Mouse (Mus musculus): ENCODE data around the gene C1s1.

- TF ChIP-seq CTCF (IDR thresholded peaks at IDR 0.05; ENCODE audit: extremely low read depth, insufficient read depth, low read length) (no peak), POLR2A (IDR thresholded peaks at IDR 0.05; ENCODE audit: extremely low read depth, insufficient read depth, low read length) (no peak)
Observed at GRCm38 (mm10) chr6:124552766-124553165, 10.6 kb upstream of the C1s1 start.
